In genomic region chr10:128737435-128737834, GRCm38 (mm10) we compare ENCODE assay signal across 8 mouse cellular contexts. TPM values are rescaled to one million over a fixed set of nuclear protein-coding genes. Genes with fewer than 3 reads are reported as not detected.
DNase-seq lines count a peak whose midpoint lies in the region; ATAC-seq and TF ChIP-seq lines count a peak whose summit lies in the region.

No protein-coding gene starts in this region.

- intact Hi-C loops in heart, postnatal 25 days (cut with DNase I): no loop called here

- H3K4me1 ChIP-seq in heart, embryonic 11.5 days (ENCODE audit: control insufficient read depth, insufficient read depth, low read length): peaks cover 4% of the 10 kb centered on the region; the same call in 1 of the 2 replicates
- H3K4me1 ChIP-seq in hindbrain, embryonic 15.5 days (replicated peaks): no peaks in the 10 kb centered on the region
- H3K4me1 ChIP-seq in liver, postnatal 0 days (ENCODE audit: insufficient read depth): peaks cover 6% of the 10 kb centered on the region; the same call in 1 of the 2 replicates

- H3K36me3 ChIP-seq in heart, embryonic 11.5 days (ENCODE audit: control insufficient read depth, insufficient read depth, low read length): no peaks in the 10 kb centered on the region
- no peaks in the 10 kb centered on the region for H3K36me3 ChIP-seq in hindbrain, embryonic 15.5 days
- peaks cover 9% of the 10 kb centered on the region; the same call in 1 of the 2 replicates for H3K36me3 ChIP-seq in liver, postnatal 0 days (replicated peaks; ENCODE audit: insufficient read depth, low read length)

- no peak overlapping the region for H3K27ac ChIP-seq in heart, embryonic 11.5 days (ENCODE audit: low read depth, low read length)
- H3K27ac ChIP-seq in hindbrain, embryonic 15.5 days (replicated peaks): no peak overlapping the region
- H3K27ac ChIP-seq in liver, postnatal 0 days (ENCODE audit: low read depth): no peak overlapping the region

- WGBS in heart, embryonic 11.5 days (ENCODE audit: insufficient replicate concordance): 3% methylated on average over 15 of the region's 15 CpGs
- WGBS in hindbrain, embryonic 15.5 days: 5% methylated on average over 15 of the region's 15 CpGs
- WGBS in liver, postnatal 0 days (ENCODE audit: insufficient replicate concordance): 19% methylated on average over 14 of the region's 15 CpGs

- H3K4me3 ChIP-seq in heart, embryonic 11.5 days (ENCODE audit: low read depth, low read length): peak overlapping the region; percentile 22; the same call in 1 of the 2 replicates
- H3K4me3 ChIP-seq in hindbrain, embryonic 15.5 days: peak overlapping the region; percentile 18
- H3K4me3 ChIP-seq in liver, postnatal 0 days (ENCODE audit: low read depth, low read length): no peak overlapping the region

- no peaks in the 10 kb centered on the region for H3K9me3 ChIP-seq in heart, embryonic 11.5 days (replicated peaks; ENCODE audit: control insufficient read depth, low read length)
- no peaks in the 10 kb centered on the region for H3K9me3 ChIP-seq in hindbrain, embryonic 15.5 days
- 0 out of 2 replicates have a peak, but pooled peaks cover 2% of the 10 kb centered on the region for H3K9me3 ChIP-seq in liver, postnatal 0 days (ENCODE audit: low read length)

- TF ChIP-seq EP300 in liver, postnatal 0 days (IDR thresholded peaks at IDR 0.05; ENCODE audit: low read depth): no peak

- peak overlapping the region; percentile 59 for H3K4me2 ChIP-seq in heart, embryonic 11.5 days
- peak overlapping the region; percentile 48 for H3K4me2 ChIP-seq in hindbrain, embryonic 15.5 days
- H3K4me2 ChIP-seq in liver, postnatal 0 days (ENCODE audit: low read depth, low read length): peak overlapping the region; percentile 46

- H3K9ac ChIP-seq in heart, embryonic 11.5 days (ENCODE audit: low read depth, low read length): peak overlapping the region; percentile 29; the same call in 1 of the 2 replicates
- H3K9ac ChIP-seq in hindbrain, embryonic 15.5 days: no peak overlapping the region
- no peak overlapping the region for H3K9ac ChIP-seq in liver, postnatal 0 days (replicated peaks)

- TF ChIP-seq CTCF in liver, postnatal 0 days (IDR thresholded peaks at IDR 0.05; ENCODE audit: low read depth): no peak

- H3K27me3 ChIP-seq in heart, embryonic 11.5 days (ENCODE audit: control insufficient read depth, insufficient read depth, low read length): peaks cover 1% of the 10 kb centered on the region; the same call in 1 of the 2 replicates
- peaks cover 13% of the 10 kb centered on the region for H3K27me3 ChIP-seq in hindbrain, embryonic 15.5 days
- no peaks in the 10 kb centered on the region for H3K27me3 ChIP-seq in liver, postnatal 0 days (ENCODE audit: insufficient read depth, low read length)

- DNase-seq in heart, postnatal 25 days (ENCODE audit: low spot score): no peak
- DNase-seq in adrenal gland, postnatal 14 days: peak; percentile 74
- DNase-seq in liver, postnatal 0 days: peak; percentile 26
- peak; percentile 29 for DNase-seq in yolk sac, embryonic 10.5 days (ENCODE audit: low spot score)
- DNase-seq in gastrocnemius, adult 8-10 months (ENCODE audit: low spot score in 2 of 2): no peak
- no peak for DNase-seq in layer of hippocampus, adult 9-10 months (ENCODE audit: low spot score)

- ATAC-seq in heart, embryonic 11.5 days (replicated peaks; ENCODE audit: insufficient number of reproducible peaks, low FRiP score, low TSS enrichment): 0 out of 2 replicates have a peak, but pooled peaks have one; percentile 49
- no peak for ATAC-seq in hindbrain, embryonic 15.5 days (ENCODE audit: low FRiP score, low read depth)
- peak; percentile 38; the same call in 1 of the 2 replicates for ATAC-seq in liver, postnatal 0 days

RNA-seq across cellular contexts. Expression of gene Dgka, which starts 7.2 kb away (rescaled TPM):
- 5.6 and 5.9 TPM in 2 replicates for polyA plus RNA-seq in heart, embryonic 11.5 days (2014; fragmentation: Nextera tagmentation; extraction: Ambion mirVana)
- total RNA-seq in heart, postnatal 25 days (2021): 10 to 100 TPM; 11.7 to 11.9 TPM
- 14.3 and 36.2 TPM in 2 replicates for total RNA-seq in adrenal gland, postnatal 14 days (2021)
- 7.7 and 8.9 TPM in 2 replicates for polyA plus RNA-seq in hindbrain, embryonic 15.5 days (2015; fragmentation: Nextera tagmentation; extraction: Ambion mirVana)
- 2.5 and 2.9 TPM in 2 replicates for polyA plus RNA-seq in liver, postnatal 0 days (2015; fragmentation: Nextera tagmentation; extraction: Ambion mirVana)
- total RNA-seq in gastrocnemius, adult 8-10 months (2022): 10 to 100 TPM in 1 of 4 experiments, 1 to 10 TPM in 3; 7.5 to 10.0 (median 8.0) TPM

RNA-seq across cellular contexts. Expression of gene Pym1, which starts 10.3 kb away (rescaled TPM):
- polyA plus RNA-seq in heart, embryonic 11.5 days (2014; fragmentation: Nextera tagmentation; extraction: Ambion mirVana): 25.4 and 27.2 TPM in 2 replicates
- 1 to 10 TPM; 6.8 to 8.6 TPM for total RNA-seq in heart, postnatal 25 days (2021)
- total RNA-seq in adrenal gland, postnatal 14 days (2021): 22.3 and 29.1 TPM in 2 replicates
- 44.5 and 47.0 TPM in 2 replicates for polyA plus RNA-seq in hindbrain, embryonic 15.5 days (2015; fragmentation: Nextera tagmentation; extraction: Ambion mirVana)
- 14.9 and 17.8 TPM in 2 replicates for polyA plus RNA-seq in liver, postnatal 0 days (2015; fragmentation: Nextera tagmentation; extraction: Ambion mirVana)
- total RNA-seq in gastrocnemius, adult 8-10 months (2022): 10 to 100 TPM; 10.2 to 14.0 (median 11.9) TPM

RNA-seq across cellular contexts. Expression of gene Cdk2, which starts 32.6 kb away (rescaled TPM):
- polyA plus RNA-seq in heart, embryonic 11.5 days (2014; fragmentation: Nextera tagmentation; extraction: Ambion mirVana): 91.1 and 98.5 TPM in 2 replicates
- 10 to 100 TPM; 12.7 to 15.7 TPM for total RNA-seq in heart, postnatal 25 days (2021)
- 30.7 and 31.1 TPM in 2 replicates for total RNA-seq in adrenal gland, postnatal 14 days (2021)
- polyA plus RNA-seq in hindbrain, embryonic 15.5 days (2015; fragmentation: Nextera tagmentation; extraction: Ambion mirVana): 22.4 and 23.5 TPM in 2 replicates
- polyA plus RNA-seq in liver, postnatal 0 days (2015; fragmentation: Nextera tagmentation; extraction: Ambion mirVana): 29.8 and 34.7 TPM in 2 replicates
- 1 to 10 TPM; 2.5 to 3.4 (median 2.6) TPM for total RNA-seq in gastrocnemius, adult 8-10 months (2022)

RNA-seq across cellular contexts. Expression of gene Pmel, which starts 33.4 kb away (rescaled TPM):
- polyA plus RNA-seq in heart, embryonic 11.5 days (2014; fragmentation: Nextera tagmentation; extraction: Ambion mirVana): 0.96 and 1.5 TPM in 2 replicates
- total RNA-seq in heart, postnatal 25 days (2021): under 1 TPM; 0.49 to 0.89 TPM
- total RNA-seq in adrenal gland, postnatal 14 days (2021): 1.5 and 2.3 TPM in 2 replicates
- 0.62 and 1.1 TPM in 2 replicates for polyA plus RNA-seq in hindbrain, embryonic 15.5 days (2015; fragmentation: Nextera tagmentation; extraction: Ambion mirVana)
- 0.46 and 0.69 TPM in 2 replicates for polyA plus RNA-seq in liver, postnatal 0 days (2015; fragmentation: Nextera tagmentation; extraction: Ambion mirVana)
- under 1 TPM in 1 of 4 experiments, not detected in 3; 0.25 TPM for total RNA-seq in gastrocnemius, adult 8-10 months (2022)

RNA-seq across cellular contexts. Expression of gene Rab5b, which starts 41.4 kb away (rescaled TPM):
- 51.3 and 64.5 TPM in 2 replicates for polyA plus RNA-seq in heart, embryonic 11.5 days (2014; fragmentation: Nextera tagmentation; extraction: Ambion mirVana)
- 10 to 100 TPM; 68.9 to 72.5 TPM for total RNA-seq in heart, postnatal 25 days (2021)
- 91.4 and 96.4 TPM in 2 replicates for total RNA-seq in adrenal gland, postnatal 14 days (2021)
- 113 and 121 TPM in 2 replicates for polyA plus RNA-seq in hindbrain, embryonic 15.5 days (2015; fragmentation: Nextera tagmentation; extraction: Ambion mirVana)
- polyA plus RNA-seq in liver, postnatal 0 days (2015; fragmentation: Nextera tagmentation; extraction: Ambion mirVana): 23.0 and 26.2 TPM in 2 replicates
- 100 to 1,000 TPM in 3 of 4 experiments, 10 to 100 TPM in 1; 97.0 to 103 (median 102) TPM for total RNA-seq in gastrocnemius, adult 8-10 months (2022)

Comparison
In these comparisons a context has a peak if more than half of its experiments do, and no peak if none do; other contexts are left out.
1. DNase-seq: peak in adrenal gland, postnatal 14 days (single experiment), liver, postnatal 0 days (single experiment) and yolk sac, embryonic 10.5 days (single experiment); none in heart, postnatal 25 days (single experiment), gastrocnemius, adult 8-10 months (0 of 2) and layer of hippocampus, adult 9-10 months (single experiment).
2. Peak in every context shown above with its lines, with median percentiles within 50 percentile points of each other: H3K4me2 ChIP-seq.